Mouse (Mus musculus) adrenal gland, postnatal 4 days (tissue): ENCODE results near the gene Snx11. TPM values are rescaled to one million over a fixed set of nuclear protein-coding genes. Genes with fewer than 3 reads are reported as not detected.
A peak's percentile ranks its signal among the peaks of the same experiment; 100 is the strongest.
"Not testable (repeated sequence)": the region's sequence is repeated elsewhere in the genome, so short reads cannot be mapped to it uniquely, and the experiment has no call there.

Experiments used
- DNase-seq, 2 experiments: peaks; one replicate each; pipeline ENCODE4 v3.0.0; 2021 to 2022; ENCODE audit warnings: low spot score in 2 of 2, mixed read lengths in 2 of 2
- long read RNA-seq, 2 experiments: library from polyadenylated mRNA; stranded (forward); transcript quantifications; one replicate each; pipeline ENCODE4 v2.0.0; 2021
- total RNA-seq, 2 experiments: library from RNA; stranded (reverse); gene quantifications; 2 replicates each; pipeline ENCODE4 v1.2.3; 2021

The Snx11 gene
- 10 to 100 TPM; 27.8 TPM for total RNA-seq
- long read RNA-seq, experiment 1, transcript Snx11-202 (8 exons, 2,197 nt) = major isoform, 6 of 18 reads
- long read RNA-seq, experiment 1, partial matches to known transcripts = 0 of 18 reads
- long read RNA-seq, experiment 1, other reads (novel, unspliced or antisense) = 8 of 18 reads
- long read RNA-seq, experiment 2, transcript Snx11-202 (8 exons, 2,197 nt) = minor isoform, 13 of 50 reads
- long read RNA-seq, experiment 2, transcript Snx11-201 (9 exons, 2,551 nt) = major isoform, 17 of 50 reads
- long read RNA-seq, experiment 2, partial matches to known transcripts = 4 of 50 reads
- long read RNA-seq, experiment 2, other reads (novel, unspliced or antisense) = 16 of 50 reads

DNA sequence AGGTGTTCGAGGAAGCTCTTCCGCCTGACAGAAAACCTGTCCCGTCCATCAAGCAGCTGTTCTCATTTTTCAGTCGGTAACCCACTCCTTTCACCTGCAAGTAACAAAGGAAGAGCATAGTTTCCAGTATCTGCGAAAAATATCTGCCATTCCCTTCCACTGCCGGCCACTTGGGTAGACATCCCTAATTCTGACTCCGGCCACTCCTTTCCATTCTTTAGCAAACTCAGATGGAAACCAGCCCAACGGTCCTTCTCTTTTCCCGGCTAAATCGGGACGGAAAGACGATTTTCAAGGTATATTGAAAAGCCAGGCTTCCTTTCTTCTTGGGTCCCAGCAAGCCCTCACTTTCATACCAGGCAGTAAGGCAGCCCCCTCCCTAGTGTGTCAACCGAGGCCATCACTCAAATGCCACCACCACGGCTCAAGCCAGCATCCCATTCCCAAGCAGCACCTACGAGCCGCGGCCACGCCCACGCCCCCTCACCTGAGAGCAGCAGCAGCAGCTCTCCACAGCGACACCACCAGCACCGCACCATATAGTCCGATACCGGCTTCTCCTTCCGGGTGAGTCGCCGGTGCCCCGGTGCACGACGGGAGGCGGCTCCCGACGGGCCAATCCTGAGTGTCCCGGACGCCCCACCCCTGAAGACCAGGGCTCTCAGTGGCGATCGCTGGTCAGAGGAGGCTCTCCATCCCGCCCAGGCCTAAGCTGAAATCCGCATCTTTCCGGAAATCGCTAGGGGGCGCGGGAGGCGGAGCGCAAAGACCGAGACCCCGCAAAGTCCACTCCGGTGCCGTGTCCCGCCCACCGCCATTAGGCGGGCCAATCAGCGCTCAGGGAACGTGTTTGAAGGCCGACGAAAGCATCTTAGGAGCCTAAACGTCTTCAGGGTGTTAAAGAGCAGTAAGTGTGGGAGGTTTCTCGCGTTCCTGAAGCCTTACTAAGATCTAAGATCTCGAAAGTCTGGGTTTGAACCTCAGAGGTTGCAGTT is at the start of gene Snx11:
TSS of gene Snx11 (minus strand) at position 592 of the 995 bp plus-strand sequence.
- peak; percentile 98 to 100 for DNase-seq

DNA sequence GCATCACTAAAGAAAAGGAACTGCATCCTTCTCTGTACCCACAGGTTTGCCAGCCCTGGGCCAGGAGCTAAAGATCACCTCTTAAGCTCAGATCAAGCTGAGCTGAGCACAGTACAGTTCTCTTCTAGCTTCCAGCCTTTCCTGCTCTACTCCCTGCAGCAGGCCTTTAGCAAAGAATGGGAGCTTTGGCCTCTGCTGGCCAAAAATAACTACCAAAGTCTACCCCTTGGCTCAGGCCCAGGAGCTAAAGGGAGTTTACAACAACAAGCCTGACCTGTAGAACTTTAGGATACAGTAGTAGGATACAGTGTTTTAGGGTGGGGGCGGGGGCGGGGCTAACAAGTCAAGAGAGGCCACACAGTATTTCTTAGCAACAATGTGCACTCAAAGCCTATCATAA is 49.1 kb upstream of the Snx11 start:
- DNase-seq = no peak

DNA sequence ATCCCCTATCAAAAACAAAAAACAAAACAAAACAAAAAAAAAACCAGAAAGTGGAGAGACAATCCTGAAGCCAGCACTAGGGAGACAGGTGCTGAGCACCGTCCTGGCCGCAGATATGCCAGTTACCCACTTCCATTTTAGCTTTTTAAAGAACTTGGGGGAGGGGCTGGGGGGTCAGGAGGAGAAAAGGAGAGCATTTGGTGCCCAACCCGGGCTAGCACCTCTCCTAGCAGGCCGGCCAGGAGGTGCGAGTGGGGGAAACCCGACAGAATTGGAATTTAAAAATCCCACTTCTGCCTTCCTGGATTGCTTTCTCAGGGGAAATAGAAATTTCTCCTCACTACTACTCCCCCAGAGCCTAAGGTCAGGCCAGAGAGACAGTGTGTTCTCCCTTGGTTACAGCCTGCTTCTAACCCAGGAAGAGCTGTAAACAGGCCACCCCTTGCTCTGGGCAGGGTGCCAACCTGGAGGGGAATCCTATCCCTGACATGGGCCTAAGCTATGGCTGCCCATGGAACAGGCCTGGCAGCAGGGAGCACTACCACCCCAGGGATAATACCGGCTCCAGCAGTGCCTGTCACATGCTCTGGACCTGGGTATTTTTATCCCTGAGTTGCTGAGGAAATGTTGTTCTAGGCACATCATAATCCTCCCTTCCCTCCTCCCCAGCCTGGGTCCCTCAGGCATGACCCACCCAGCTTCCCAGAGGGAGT is 47.6 kb upstream of the Snx11 start:
- DNase-seq = peak in 1 of 2 experiments; percentile 65

DNA sequence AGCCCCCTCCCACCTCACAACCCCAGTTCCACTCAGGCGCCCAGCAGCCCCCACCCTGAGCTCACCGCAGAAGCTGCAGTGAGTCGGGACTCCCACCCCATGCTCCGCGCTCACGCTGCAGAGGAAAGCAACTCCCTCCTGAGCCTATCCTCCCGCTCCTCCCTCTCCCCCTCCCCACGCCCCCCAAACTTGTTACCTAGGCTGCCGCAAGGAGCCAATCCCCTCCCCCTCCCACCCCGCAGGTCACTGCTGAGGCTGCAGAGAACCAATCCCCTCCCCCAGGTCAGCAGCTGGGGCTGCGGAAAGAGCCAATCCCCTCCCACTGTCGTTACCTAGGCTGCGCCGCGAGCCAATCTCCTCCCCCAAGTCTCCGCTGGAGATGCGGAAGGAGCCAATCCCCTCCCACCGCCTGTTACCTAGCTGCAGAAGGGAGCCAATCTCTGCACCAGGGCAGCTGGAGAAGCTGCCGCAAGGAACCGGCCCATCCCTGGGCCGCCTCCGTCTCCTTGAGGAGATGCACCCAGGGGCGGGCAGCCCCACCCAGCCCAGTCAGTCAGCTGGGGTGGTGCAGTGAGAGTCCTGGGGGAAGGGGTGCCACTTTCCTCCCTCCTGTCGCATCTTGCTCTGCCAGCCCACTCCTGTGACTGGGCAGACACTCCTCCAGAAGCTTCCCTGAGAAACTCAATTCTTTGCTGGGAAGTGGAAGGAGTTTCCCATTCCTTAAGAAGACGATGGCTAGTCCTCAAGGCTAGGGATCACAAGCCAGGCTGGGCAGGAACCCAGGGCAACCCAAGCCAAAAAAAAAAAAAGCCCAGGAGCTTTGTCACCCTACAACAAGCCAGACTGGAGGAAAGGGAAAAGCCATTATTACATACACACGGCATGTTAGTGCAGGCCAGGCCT is 46.8 kb upstream of the Snx11 start:
- DNase-seq = peak; percentile 62 to 79

DNA sequence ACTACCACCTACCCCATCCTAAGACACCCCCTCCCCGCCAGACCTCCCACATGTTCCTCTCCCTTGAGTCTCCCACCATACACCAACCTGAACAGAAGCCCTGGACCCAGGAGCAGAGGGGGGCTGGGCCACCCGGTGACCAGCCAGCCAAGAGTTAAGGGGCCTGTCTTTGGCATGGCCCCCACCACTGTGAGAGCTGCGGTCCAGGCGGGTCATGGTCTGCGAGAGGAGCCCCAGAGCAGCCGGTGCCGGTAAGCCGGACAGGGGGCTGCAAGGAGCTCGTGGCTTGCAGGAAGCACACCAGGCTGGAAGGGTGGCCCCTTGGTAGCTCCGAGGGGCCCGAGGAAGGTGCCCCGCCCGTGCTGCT is 46.1 kb upstream of the Snx11 start:
- no peak for DNase-seq

DNA sequence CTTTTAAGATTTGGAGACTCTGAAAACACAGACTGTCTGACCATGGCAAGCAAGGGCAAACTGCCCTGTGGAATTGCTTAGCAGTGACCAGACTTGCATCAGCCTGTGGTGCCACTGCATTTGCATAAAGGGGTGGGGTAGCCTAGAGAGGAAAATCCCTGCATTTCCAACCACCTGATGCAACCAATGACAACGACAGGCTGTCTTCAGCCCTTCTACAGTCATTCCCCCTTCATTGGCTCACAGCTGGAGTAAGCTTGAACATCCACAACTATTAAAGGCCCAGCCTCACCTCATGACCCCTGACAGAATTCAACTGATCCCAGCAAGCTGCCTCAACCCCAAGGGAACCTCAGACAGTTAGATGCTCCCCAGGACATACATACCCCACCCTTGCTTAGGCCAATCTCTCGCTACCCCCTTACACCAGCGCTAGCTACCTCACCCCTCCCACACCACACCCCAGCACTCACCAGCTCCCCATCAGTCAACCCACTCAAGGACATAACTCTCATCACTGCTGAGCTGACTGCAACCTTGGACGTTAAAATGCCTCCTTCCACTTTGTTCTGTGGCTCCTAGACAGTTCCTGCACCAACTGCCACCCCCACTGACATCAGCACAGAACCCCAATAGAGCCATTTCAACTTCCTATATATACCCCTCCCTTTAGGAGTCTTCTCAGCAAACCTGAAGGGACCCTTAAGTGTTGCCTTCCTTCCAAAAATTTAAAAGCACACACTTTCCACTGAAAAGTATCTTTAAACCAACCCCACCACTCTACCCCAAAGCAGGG is 45.5 kb upstream of the Snx11 start:
- DNase-seq = peak in 1 of 2 experiments; percentile 30

DNA sequence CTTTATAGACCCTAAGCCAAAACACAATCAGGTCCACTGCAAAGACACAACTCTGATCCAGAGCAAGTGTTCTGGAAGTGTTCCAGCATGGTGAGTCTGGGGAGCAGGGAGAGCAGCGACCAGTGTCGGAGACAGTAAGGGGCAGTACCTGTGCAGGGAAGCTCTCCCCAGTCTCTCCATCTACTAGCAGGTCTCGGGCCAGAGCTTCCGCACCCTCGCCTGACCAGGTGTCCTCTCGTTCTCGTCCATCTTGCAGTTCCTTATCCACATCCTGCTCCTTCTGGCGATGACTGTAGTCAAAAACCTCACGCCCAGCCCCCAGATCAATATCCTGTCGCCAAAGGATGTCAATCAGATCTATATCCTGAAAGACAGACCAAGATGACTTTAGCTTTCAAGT is 44.6 kb upstream of the Snx11 start:
- DNase-seq = no peak

DNA sequence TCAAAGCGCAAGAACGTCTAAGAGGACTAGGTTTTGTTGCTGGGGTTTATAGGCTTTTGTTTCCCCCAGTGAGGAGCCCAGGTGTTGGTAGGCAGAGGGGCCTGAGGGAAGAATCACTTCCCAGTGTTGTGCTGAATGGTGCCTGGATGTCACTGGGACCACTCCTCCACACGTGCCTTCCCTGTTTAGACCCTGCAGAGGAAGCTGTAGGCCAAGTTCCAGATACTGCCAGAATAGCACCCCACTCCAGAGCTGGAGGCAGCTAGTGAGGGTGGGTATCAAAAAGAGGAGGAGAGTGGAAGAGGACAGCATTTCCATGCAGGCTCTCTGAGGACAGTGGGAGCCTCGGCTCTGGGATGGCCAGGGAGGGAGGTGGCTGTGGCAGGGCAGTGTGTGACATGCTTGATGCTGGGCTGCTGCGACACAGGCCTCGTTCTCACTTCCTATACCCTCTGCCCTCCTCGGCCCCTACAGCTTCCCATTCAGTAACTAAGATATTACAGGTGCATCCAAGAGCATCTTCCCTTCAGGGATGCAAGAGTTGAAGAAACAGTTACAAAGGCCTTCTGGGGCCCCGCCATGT is 40.9 kb upstream of the Snx11 start:
- DNase-seq = no peak

DNA sequence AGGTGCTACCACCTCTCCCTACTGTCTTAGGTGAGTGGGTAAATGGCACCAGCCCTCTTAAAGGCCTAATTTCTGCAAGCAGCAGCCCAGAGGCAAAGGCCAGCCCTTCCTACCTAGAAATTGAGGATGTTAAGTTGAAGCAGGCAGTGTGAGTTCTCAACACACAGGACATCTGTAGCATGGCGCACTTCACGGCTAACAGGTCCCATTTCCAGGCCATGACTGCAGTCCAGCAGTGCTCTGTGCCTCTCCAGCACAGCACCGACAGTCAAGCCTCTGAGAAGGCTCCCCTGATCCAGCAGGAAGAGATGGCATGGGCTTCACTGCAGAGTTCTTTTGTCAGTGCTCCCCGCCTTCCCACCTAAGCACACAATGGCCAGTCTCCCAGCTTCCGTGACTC is 39.6 kb upstream of the Snx11 start:
- no peak for DNase-seq

DNA sequence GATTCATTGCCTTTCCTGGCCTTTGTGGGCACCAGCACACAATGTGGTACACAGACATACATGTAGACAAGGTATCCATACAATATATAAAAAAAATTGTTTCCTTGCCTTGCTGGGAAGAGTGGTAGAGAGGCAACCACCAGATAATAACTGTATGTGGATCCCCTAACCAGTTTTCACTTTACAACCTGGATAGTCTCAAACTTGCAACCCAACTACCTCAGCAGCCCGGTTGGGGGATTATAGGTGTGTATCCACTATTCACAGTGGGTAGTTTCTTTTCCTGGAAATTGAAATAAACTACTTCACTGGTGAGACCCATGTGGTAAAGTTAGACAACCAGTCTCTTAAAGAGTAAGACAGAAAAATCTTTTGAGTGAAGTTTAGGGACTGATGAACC is 39.1 kb upstream of the Snx11 start:
- no peak for DNase-seq

DNA sequence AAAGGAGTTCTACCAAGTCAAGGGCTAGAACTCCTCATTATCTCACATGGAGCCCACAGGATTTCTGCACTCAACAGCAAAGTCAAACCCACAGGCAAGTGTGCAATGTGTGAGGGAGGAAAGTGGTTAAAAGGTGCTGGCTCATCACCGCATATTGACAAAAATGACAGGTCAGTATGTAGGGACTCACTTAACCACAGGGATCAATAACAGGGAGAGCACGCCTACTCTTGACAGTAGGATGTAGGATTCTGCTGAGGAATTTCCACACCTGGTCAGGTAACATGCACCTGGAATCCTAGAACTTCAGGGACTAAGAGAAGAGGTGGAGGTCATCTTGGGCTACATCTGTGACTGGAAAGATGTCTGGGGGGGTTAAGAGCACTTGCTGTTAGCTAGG is 38.5 kb upstream of the Snx11 start:
- DNase-seq = no peak

DNA sequence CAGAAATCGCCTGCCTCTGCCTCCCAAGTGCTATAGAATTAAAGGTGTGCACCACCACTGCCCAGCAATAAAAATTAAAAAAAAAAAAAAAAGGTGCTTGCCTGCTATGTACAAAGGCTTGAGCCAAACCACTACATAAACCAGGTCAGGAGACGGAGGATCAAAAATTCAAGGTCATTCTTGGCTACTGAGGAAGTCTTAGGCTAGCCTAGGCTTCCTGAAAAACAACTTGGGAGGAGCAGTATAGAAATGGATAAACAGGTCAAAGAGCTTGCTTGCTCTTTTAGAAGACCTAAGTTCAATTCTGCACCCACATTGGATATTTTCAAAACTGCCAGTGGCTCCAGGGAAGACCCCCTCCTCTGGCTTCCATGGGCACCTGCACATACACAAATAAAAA is 37.1 kb upstream of the Snx11 start:
- no peak for DNase-seq

DNA sequence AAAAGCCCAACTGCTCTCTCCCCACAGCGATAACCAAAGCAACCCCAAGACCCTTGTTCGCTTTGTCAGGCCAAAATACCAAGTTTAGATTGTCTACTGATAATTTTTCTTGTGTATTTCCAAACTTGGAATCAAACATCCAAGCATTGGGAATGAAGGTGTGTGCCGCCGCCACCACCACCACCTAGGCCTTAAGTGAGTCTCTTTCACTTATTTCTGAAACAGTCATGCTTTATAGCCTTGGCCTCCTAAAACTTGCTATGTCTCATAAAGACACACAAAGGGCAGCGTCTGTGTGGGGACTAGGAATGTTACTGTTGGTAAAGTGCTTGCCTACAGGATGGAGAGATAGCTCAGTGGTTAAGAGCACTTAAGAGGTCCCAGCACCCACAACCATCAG is 36.6 kb upstream of the Snx11 start:
- no peak for DNase-seq

DNA sequence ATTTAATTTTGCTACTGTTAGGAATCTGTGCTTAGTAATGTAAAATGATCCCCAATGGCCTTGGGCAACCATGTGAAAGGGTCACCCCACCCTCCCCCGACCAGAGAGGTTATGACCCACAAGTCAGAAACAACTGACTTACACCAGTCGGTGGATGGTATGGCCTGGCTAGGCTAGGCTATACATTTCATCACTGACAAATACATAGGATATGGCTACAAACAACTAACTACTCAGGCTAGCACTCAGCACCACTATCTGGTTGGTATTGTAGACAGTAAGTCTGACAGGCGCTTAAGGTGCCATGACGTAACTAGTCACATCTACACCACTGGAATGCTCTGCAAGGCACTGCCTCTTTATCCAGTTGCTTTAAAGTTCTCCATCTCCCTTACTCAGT is 36.1 kb upstream of the Snx11 start:
- DNase-seq = no peak

DNA sequence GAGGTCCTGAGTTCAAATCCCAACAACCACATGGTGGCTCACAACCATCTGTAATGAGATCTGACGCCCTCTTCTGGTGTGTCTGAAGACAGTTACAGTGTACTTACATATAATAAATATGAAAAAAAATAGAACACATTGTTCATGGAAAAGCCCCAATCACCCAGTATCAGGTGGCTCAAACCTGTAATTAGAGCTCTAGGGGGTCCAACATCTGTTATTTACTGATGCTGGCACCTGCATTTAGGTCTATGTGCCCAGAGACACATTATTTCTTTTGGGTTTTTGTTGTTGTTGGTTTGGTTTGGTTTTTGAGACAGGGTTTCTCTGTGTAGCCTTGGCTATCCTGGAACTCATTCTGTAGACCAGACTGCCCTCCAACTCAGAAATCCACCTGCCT is 33.8 kb upstream of the Snx11 start:
- not testable (repeated sequence) for DNase-seq

DNA sequence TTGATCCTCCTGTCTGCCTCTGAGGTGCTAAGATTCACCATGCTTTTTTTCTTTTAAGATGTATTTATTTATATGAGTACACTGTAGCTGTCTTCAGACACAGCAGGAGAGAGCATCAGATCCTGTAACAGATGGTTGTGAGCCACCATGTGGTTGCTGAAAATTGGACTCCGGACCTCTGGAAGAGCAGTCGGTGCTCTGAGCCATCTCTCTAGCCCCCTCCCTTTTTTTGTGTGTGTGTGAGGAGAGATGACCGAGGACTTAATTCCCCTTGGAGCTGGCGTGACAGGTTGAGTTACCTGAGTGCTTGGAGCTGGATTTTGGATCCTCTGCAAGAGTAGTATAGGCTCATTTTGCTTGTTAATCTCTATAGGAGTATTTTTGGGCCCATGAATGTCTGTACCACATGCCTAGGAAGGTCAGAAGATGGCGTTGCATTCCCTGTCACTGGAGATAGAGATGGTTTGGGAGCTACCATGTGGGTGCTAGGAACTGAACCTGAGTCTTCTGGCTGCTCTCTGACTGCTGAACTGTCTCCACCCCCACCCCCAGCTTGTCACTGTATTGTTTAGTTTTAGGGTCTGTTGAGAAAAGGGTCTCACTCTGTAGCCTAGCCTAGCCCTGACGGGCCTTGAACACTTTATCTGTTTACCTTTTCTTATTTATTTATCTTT is 32.3 kb upstream of the Snx11 start:
- no peak for DNase-seq

DNA sequence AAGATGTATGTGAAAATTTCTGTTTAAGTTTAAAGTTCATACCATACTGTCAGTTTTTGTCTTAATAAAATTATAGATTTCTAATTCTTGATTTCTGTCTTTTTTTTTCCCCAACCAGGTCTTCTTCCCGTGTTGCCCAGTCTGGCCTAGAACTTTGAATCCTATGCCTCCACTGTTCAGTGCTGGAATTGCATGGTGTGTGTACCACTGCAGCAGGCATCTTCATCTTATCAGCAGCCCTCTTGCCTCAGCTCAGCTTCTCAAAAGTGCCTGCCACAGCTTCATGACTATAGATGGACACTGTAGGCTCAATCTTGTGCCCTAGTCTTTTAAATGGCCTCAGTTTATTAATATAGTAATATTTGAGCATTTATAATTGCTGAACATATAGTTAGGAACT is 30.7 kb upstream of the Snx11 start:
- DNase-seq = no peak

DNA sequence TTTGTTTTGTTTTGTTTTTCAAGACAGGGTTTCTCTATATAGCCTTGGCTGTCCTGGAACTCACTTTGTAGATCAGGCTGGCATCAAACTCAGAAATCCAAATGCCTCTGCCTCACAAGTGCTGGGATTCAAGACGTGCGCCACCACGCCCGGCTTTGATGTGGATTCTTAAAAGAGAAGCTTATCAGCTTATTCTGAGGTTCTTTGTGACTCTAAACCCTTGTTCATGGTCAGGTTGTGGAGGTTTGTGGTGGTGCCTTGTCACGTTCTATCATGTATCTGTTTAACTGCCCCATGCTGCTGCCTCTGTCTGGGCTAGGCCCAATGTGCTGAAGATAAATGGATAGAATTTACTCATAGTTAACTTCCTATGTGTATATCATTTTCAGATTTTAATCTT is 28.2 kb upstream of the Snx11 start:
- DNase-seq = no peak

DNA sequence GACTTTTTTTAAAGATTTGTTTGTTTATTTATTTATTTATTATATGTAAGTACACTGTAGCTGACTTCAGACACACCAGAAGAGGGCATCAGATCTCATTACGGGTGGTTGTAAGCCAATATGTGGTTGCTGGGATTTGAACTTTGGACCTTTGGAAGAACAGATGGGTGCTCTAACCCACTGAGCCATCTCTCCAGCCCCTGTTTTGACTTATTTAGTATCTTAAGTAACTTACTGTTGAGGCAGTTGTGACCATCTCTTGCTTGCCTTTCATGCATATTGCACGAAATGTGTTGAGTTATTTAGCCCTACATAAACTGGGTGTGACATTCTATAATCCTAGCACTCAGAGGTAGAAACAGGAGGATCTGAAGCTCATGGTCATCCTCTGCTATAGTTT is 22.2 kb upstream of the Snx11 start:
- DNase-seq = no peak
